Mouse (Mus musculus) intestine, postnatal 0 days (tissue): ENCODE results near the gene Mettl7a3. TPM values are rescaled to one million over a fixed set of nuclear protein-coding genes. Genes with fewer than 3 reads are reported as not detected.
"Not testable (repeated sequence)": the region's sequence is repeated elsewhere in the genome, so short reads cannot be mapped to it uniquely, and the experiment has no call there.

ENCODE experiments used
- ATAC-seq: fragments of 200-750 bp; cut with Nextera tagmentation; 2 replicates; pipeline ENCODE4 v1.8.0; 2017; ENCODE audit warnings: mild to moderate bottlenecking, moderate TSS enrichment, moderate library complexity
- H3K27ac ChIP-seq: fragments of 300-500 bp; sonication (generic); 2 replicates; pipeline ENCODE4 v1.5.1; 2014; ENCODE audit warnings: mild to moderate bottlenecking, low read depth, low read length, moderate library complexity
- H3K27me3 ChIP-seq: fragments of 300-500 bp; sonication (generic); replicated peaks from 2 replicates; pipeline ENCODE4 v1.6.1; 2014; ENCODE audit warnings: low read length, mixed read lengths; ENCODE audit not compliant: control insufficient read depth, insufficient read depth
- H3K36me3 ChIP-seq: fragments of 300-500 bp; sonication (generic); 2 replicates; pipeline ENCODE4 v1.6.1; 2014; ENCODE audit warnings: mild to moderate bottlenecking, moderate library complexity; ENCODE audit not compliant: control insufficient read depth, insufficient read depth
- H3K4me1 ChIP-seq: fragments of 300-500 bp; sonication (generic); replicated peaks from 2 replicates; pipeline ENCODE4 v1.6.1; 2014; ENCODE audit warnings: antibody characterized with exemption, low read length, mixed read lengths; ENCODE audit not compliant: control insufficient read depth, insufficient read depth
- H3K4me2 ChIP-seq: fragments of 300-500 bp; sonication (generic); replicated peaks from 2 replicates; pipeline ENCODE4 v1.6.1; 2014; ENCODE audit warnings: low read depth, mild to moderate bottlenecking, moderate library complexity
- H3K4me3 ChIP-seq: fragments of 300-500 bp; sonication (generic); 2 replicates; pipeline ENCODE4 v1.5.1; 2014; ENCODE audit warnings: low read depth, low read length
- H3K9ac ChIP-seq: fragments of 300-500 bp; sonication (generic); 2 replicates; pipeline ENCODE4 v1.6.1; 2014; ENCODE audit warnings: mild to moderate bottlenecking, low read depth, low read length
- H3K9me3 ChIP-seq: fragments of 300-500 bp; sonication (generic); 2 replicates; pipeline ENCODE4 v1.6.1; 2016; ENCODE audit warnings: mixed run types; ENCODE audit not compliant: control insufficient read depth
- CTCF ChIP-seq: sonication (generic); IDR thresholded peaks from 2 replicates; pipeline ENCODE4 v1.5.1; 2016; ENCODE audit warnings: low read depth, mild to moderate bottlenecking, control low read depth, antibody characterized with exemption, moderate library complexity
- WGBS: fragments of 180-500 bp; shearing (Covaris S2); extraction: QIAGEN DNeasy Blood & Tissue Kit; methylation state at CpG from one replicate; pipeline ENCODE4 v1.1.7; 2014; 5-methylcytosine and 5-hydroxymethylcytosine counted together
- polyA plus RNA-seq: library from polyadenylated mRNA; unstranded; fragments of >200 nt; fragmentation: Nextera tagmentation; extraction: Ambion mirVana; gene quantifications from 2 replicates; pipeline ENCODE4 v1.2.1, GENCODE M21; 2015

Mettl7a3 gene
- polyA plus RNA-seq, 1 experiment from 2014 or later = not detected

- Histone ChIP-seq H3K9ac (no peak within 1 kb of the TSS), H3K4me1 (no peaks in the 10 kb centered on the region), H3K36me3 (no peaks in the 10 kb centered on the region), H3K27me3 (0 out of 2 replicates have a peak, but pooled peaks cover 5% of the 10 kb centered on the region), H3K4me2 (no peak within 1 kb of the TSS), H3K9me3 (no peaks in the 10 kb centered on the region), H3K4me3 (no peak within 1 kb of the TSS), H3K27ac (no peak within 1 kb of the TSS)
- no peak for TF ChIP-seq CTCF
- 70% methylated on average over 10 of the region's 10 CpGs for WGBS
- ATAC-seq = 0 out of 2 replicates have a peak, but pooled peaks have one; percentile 20
These were observed 18.1 kb downstream of the Mettl7a3 start, which contains the start of the genes Methig1 and Mettl7a2 for GRCm38 (mm10) chr15:100352711-100353250. TSS of gene Methig1 (plus strand) at chr15:100353149. TSS of gene Mettl7a2 (plus strand) at chr15:100353200.

DNA sequence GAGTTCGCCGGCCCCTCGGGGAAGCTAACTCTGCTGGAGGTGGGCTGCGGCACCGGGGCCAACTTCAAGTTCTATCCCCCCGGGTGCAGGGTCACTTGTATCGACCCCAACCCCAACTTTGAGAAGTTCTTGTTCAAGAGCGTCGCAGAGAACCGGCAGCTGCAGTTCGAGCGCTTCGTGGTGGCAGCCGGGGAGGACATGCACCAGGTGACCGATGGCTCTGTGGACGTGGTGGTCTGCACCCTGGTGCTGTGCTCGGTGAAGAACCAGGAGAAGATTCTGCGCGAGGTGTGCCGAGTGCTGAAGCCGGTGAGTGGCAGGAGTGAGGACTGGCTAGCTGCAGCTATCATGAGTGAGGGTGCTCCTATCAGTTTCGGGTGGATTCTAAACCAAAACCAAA lies 18.7 kb downstream of the Mettl7a3 start:
- not testable (repeated sequence) for H3K9ac ChIP-seq, H3K4me3 ChIP-seq, H3K4me2 ChIP-seq, H3K36me3 ChIP-seq, H3K4me1 ChIP-seq, H3K27me3 ChIP-seq, H3K27ac ChIP-seq, H3K9me3 ChIP-seq, ATAC-seq
- 96% methylated on average over 9 of the region's 22 CpGs for WGBS

GRCm38 (mm10) chr15:100355876-100356275 lies 21.1 kb downstream of the Mettl7a3 start:
- Histone ChIP-seq H3K27me3 (0 out of 2 replicates have a peak, but pooled peaks cover 12% of the 10 kb centered on the region), H3K4me1 (no peaks in the 10 kb centered on the region), H3K27ac (no peak overlapping the region), H3K9me3 (no peaks in the 10 kb centered on the region), H3K36me3 (no peaks in the 10 kb centered on the region), H3K4me3 (no peak overlapping the region), H3K4me2 (no peak overlapping the region), H3K9ac (no peak overlapping the region)
- WGBS = 31% methylated on average over 5 of the region's 5 CpGs
- no peak for TF ChIP-seq CTCF
- peak; percentile 73; the same call in 1 of the 2 replicates for ATAC-seq

DNA sequence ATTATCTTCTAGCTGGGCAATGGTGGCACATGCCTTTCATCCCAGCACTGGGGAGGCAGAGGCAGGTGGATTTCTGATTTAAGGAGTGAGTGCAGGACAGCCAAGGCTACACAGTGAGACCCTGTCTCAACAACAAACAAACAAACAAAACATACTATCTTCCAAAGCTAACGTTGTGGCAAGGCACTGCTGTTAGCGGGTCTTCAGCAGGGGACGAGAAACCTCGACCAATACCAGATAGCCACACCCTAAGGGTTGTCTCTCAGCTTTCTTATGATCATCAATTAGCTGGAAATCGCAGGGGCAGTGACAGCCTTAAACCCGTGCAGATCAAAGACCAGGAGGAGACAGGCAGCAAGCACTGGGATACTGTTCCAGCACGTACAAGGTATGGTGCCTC lies 29.5 kb downstream of the Mettl7a3 start, which contains the start of gene Higd1c:
Gene Higd1c (plus strand): TSS at position 301 of the 400 bp plus-strand sequence.
- Histone ChIP-seq H3K9ac (no peak within 1 kb of the TSS), H3K36me3 (no peaks in the 10 kb centered on the region), H3K4me2 (no peak within 1 kb of the TSS), H3K4me1 (no peaks in the 10 kb centered on the region), H3K27me3 (0 out of 2 replicates have a peak, but pooled peaks cover 4% of the 10 kb centered on the region), H3K4me3 (no peak within 1 kb of the TSS), H3K27ac (no peak within 1 kb of the TSS), H3K9me3 (0 out of 2 replicates have a peak, but pooled peaks cover 3% of the 10 kb centered on the region)
- ATAC-seq = no peak
- WGBS = 65% methylated on average over 7 of the region's 7 CpGs
- TF ChIP-seq CTCF = no peak

GRCm38 (mm10) chr15:100365967-100366366 lies 31.2 kb downstream of the Mettl7a3 start:
- ATAC-seq, H3K27ac ChIP-seq, H3K27me3 ChIP-seq, H3K4me2 ChIP-seq, H3K36me3 ChIP-seq, H3K9ac ChIP-seq, H3K9me3 ChIP-seq, H3K4me3 ChIP-seq, H3K4me1 ChIP-seq: not testable (repeated sequence)
- 60% methylated on average over 9 of the region's 9 CpGs for WGBS

GRCm38 (mm10) chr15:100367119-100367518 lies 32.4 kb downstream of the Mettl7a3 start:
- 0 out of 2 replicates have a peak, but pooled peaks cover 3% of the 10 kb centered on the region for H3K9me3 ChIP-seq
- no peaks in the 10 kb centered on the region for H3K36me3 ChIP-seq
- 0 out of 2 replicates have a peak, but pooled peaks cover 5% of the 10 kb centered on the region for H3K27me3 ChIP-seq
- no peak overlapping the region for H3K27ac ChIP-seq
- no peak for ATAC-seq
- TF ChIP-seq CTCF = no peak
- no peak overlapping the region for H3K4me2 ChIP-seq
- 76% methylated on average over 7 of the region's 7 CpGs for WGBS
- H3K4me1 ChIP-seq = no peaks in the 10 kb centered on the region
- H3K4me3 ChIP-seq = no peak overlapping the region
- no peak overlapping the region for H3K9ac ChIP-seq
